Mouse (Mus musculus) activated CD4-positive, CD25-positive, alpha-beta regulatory T cell, adult 4 months (primary cell): ENCODE measurements around the gene Cbx2. TPM values are rescaled to one million over a fixed set of nuclear protein-coding genes. Genes with fewer than 3 reads are reported as not detected.

Experiments used
- ATAC-seq: one replicate; pipeline ENCODE4 v1.8.0; 2017
- polyA plus RNA-seq, 2 experiments: library from polyadenylated mRNA; unstranded; fragments of 100-300 nt; shearing (Covaris generic); gene quantifications; one replicate each; pipeline ENCODE4 v1.2.1; 2017

Gene Cbx2
- polyA plus RNA-seq, 2 experiments from 2014 or later: 1.1 to 1.4 TPM

- no peak for ATAC-seq
Measured at GRCm38 (mm10) chr11:119059256-119059655, 36.5 kb downstream of the Cbx2 start.

DNA sequence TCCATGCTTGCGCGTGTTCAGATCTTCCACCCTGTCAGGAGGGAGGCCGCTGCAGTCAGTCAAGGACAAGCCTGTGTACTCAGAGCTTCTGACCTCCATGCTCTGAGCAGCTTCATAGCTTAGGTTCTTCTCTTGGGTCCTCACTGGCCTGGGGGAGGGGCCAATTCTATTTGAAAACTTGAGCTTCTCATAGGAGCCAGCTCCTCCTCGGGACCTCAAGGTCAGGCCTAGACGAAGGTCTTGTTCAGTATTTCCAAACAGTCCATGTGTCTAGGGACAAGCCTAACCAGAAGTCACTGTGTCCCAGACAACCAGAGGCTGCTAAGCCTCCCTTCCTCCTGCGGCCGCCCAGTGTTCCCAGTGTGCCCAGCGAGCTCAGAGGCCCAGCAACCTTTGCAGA, 44.1 kb downstream of the Cbx2 start:
- ATAC-seq: no peak

GRCm38 (mm10) chr11:119072239-119072638, 49.5 kb downstream of the Cbx2 start:
- no peak for ATAC-seq

DNA sequence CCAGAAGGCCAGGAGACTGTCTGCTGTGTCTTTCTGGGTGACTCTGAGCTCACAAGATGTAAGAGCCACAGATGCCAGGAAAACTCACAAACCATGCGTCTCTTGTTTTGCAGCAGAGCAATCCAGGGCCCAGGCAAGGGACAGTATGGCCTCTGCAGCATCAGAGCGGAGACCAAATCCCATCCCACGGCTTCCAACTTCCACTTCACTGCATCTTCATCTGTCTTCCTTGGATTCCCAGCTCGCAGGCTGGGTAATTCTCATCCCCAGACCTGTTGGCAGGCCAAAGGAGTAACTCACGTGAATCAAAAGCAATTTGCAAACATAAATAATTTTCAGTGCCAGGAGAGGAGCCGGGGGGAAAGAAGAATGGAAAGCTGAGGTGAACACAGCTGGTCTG, 50.2 kb downstream of the Cbx2 start:
- ATAC-seq: no peak

DNA sequence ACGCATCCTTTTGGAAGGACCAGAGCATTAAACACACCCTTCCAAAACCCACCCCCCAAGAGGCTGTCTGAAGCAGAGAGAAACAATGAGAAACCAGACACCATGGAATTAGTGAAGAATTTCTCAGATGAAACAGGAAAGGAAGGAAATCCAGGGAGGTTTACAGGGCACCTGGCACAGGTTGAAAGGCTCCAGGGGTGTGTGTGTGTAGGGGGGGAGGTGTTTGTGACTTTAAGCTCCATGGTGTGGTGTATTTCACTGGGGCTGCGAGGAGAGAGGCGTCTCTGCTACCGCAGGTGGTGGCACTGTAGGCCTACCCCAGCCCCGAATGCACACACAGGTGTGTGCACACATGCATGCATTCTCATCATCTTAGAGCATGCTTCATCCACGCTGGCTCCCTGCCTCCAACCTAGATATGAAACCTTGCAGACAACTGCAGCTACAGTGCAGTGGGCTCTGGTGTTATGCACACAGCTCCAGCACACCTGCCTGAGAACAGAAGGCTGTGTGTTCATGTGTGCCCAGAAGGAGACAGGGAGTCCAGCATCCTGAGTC, 51.2 kb downstream of the Cbx2 start:
- ATAC-seq: no peak

DNA sequence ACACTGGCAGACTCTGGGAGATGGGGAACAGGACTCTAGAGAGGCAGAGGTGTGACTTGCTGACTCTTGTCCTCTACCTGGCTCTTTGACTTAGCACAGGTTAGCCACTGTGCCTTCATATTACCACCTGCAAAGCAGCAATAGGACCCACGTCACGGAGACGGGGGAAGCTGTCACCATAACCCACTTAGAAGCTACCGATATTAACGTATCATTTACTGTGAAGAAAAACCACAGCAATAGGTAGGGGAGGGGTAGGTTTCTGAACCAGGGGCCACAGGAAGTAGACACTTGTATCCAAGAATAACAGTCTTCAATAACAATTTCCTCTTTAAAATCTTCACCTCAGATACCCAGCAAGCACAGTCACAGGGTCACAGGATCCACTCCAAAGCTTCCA, 53.0 kb downstream of the Cbx2 start:
- peak; percentile 91 for ATAC-seq

DNA sequence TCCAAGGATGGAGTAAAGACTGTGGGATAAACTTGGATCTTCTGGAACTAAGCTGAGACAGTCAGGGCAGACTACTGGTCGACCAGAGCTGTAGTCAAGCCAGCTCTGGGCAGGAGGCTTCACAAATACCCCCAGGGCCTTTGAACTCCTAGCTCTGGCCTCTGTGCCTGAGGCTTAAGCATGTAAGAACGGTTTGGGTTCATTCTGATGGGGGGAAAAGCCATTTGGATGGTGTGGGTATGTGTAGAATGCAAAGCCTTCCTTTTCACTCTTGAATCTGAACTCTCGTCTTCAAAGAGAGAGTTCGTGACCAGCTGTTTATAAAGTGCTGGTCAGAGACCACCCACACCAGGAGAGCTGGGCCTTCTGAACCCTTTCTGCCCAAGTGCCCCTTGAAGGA, 55.0 kb downstream of the Cbx2 start:
- no peak for ATAC-seq

- no peak for ATAC-seq
Measured at GRCm38 (mm10) chr11:119078691-119079444, 56.1 kb downstream of the Cbx2 start.

GRCm38 (mm10) chr11:119079445-119079837, 56.7 kb downstream of the Cbx2 start:
- no peak for ATAC-seq

DNA sequence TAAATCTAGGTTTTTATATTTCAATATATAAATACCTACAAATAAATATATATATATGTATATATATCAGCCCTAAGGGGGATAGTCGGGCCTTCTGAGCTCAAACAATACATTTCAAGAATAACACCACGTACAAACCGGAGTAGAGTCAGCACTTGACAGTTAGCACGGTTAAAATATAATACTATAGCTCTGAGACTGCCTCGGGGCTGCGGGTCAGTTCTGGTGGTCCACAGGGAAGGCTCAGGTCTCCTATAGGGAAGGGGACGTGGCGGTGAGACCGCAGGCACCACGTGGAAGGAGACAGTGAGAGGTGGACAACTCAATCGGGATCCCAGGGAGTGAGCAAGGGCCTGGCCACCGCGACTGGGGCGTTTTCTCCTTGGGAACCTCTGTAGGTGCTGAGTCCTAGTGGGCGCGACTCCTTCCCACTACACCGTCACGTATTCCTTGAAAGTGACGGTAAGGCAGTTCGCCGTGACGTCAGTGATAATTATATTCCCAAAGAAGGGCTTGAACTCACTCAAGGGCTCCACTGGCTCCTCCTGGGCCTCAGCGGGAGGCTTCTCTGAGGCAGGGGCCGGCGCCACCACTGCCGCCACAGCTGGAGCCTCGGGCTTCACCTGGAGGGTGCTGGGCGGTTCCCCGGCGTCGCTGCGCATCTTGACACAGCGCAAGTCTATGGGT, 57.8 kb downstream of the Cbx2 start:
- ATAC-seq: no peak

Other genes with a start within 250 kb of the Cbx2 start
- gene Rbfox3, start 111.4 kb upstream of the Cbx2 start, polyA plus RNA-seq: under 1 TPM in 1 of 2 experiments, not detected in 1; 0.11 TPM
- gene Enpp7, start 34.8 kb upstream of the Cbx2 start, polyA plus RNA-seq: not detected
- 1 to 10 TPM; 5.3 to 7.5 TPM for gene Cbx8, start 18.0 kb downstream of the Cbx2 start, polyA plus RNA-seq
- gene Cbx4, start 63.3 kb downstream of the Cbx2 start, polyA plus RNA-seq: 1 to 10 TPM; 2.0 to 2.4 TPM
- gene Tbc1d16, start 205.5 kb downstream of the Cbx2 start, polyA plus RNA-seq: under 1 TPM; 0.75 to 0.78 TPM
- 1 to 10 TPM; 1.0 to 2.0 TPM for gene Ccdc40, start 205.6 kb downstream of the Cbx2 start, polyA plus RNA-seq
- gene Gaa, start 244.9 kb downstream of the Cbx2 start, polyA plus RNA-seq: 10 to 100 TPM in 1 of 2 experiments, 1 to 10 TPM in 1; 5.9 to 11.6 TPM